Mouse (Mus musculus) forebrain, embryonic 13.5 days (tissue): ENCODE measurements around the gene Amh. TPM values are rescaled to one million over a fixed set of nuclear protein-coding genes. Genes with fewer than 3 reads are reported as not detected.

Experiments used
- ATAC-seq: fragments of 200-750 bp; cut with Nextera tagmentation; 2 replicates; pipeline ENCODE4 v1.8.0; 2017
- H3K27ac ChIP-seq: fragments of 300-500 bp; sonication (generic); 2 replicates; pipeline ENCODE4 v1.5.1; 2015; ENCODE audit warnings: inconsistent platforms, mild to moderate bottlenecking, moderate library complexity
- H3K27me3 ChIP-seq: fragments of 300-500 bp; sonication (generic); 2 replicates; pipeline ENCODE4 v1.6.1; 2015; ENCODE audit warnings: mild to moderate bottlenecking, inconsistent platforms
- H3K36me3 ChIP-seq: fragments of 300-500 bp; sonication (generic); 2 replicates; pipeline ENCODE4 v1.6.1; 2015; ENCODE audit warnings: mild to moderate bottlenecking, inconsistent platforms; ENCODE audit not compliant: poor library complexity, severe bottlenecking
- H3K4me1 ChIP-seq: fragments of 300-500 bp; sonication (generic); 2 replicates; pipeline ENCODE4 v1.6.1; 2015; ENCODE audit warnings: inconsistent platforms
- H3K4me2 ChIP-seq: fragments of 300-500 bp; sonication (generic); 2 replicates; pipeline ENCODE4 v1.6.1; 2015; ENCODE audit warnings: inconsistent platforms, mild to moderate bottlenecking, moderate library complexity
- H3K4me3 ChIP-seq: fragments of 300-500 bp; sonication (generic); 2 replicates; pipeline ENCODE4 v1.5.1; 2015; ENCODE audit warnings: mild to moderate bottlenecking, inconsistent platforms
- H3K9ac ChIP-seq: fragments of 300-500 bp; sonication (generic); 2 replicates; pipeline ENCODE4 v1.6.1; 2015; ENCODE audit warnings: mild to moderate bottlenecking, inconsistent platforms
- H3K9me3 ChIP-seq: fragments of 300-500 bp; sonication (generic); replicated peaks from 2 replicates; pipeline ENCODE4 v1.6.1; 2016; ENCODE audit warnings: inconsistent platforms
- WGBS: fragments of 180-500 bp; shearing (Covaris S2); methylation state at CpG from one replicate; pipeline ENCODE4 v1.1.7; 2015; 5-methylcytosine and 5-hydroxymethylcytosine counted together
- polyA plus RNA-seq: library from polyadenylated mRNA; unstranded; fragments of >200 nt; fragmentation: Nextera tagmentation; extraction: Ambion mirVana; gene quantifications from 2 replicates; pipeline ENCODE4 v1.2.1, GENCODE M21; 2015

Gene Amh
- polyA plus RNA-seq, 1 experiment from 2014 or later = 0.13 TPM

DNA sequence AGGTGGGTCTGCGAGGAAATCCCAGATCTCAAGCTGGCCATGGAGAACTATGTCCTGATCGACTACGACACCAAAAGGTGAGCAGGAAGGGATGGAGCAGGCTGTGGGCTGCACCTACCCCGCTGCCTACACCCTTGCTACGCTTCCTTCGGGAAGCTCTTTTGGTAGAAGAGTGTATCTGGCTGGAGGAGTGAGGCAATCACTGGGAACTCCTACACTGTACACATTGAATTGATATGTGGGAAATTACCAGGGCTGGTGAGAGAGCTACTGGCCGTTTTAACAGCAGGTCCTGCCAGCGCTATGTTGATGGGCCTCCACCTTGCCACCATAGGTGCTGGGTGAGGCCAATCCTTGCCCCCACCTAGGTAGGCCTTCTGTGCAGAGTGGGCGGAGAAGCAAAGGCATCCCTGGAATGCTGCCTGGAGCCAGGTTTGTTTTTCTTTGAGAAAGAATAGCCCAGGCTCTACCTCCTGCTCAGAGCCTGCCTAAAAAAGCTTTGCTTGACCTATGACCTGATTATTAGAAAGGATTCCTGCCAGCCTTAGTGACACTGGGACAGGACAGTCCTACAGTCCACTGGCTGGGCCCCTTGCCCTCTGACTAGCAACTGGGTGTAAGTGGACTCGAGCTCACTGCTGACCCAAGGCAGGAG lies 38.8 kb upstream of the Amh start:
- peaks cover 73% of the 10 kb centered on the region for H3K36me3 ChIP-seq

GRCm38 (mm10) chr10:80768365-80768764 lies 36.7 kb upstream of the Amh start:
- Histone ChIP-seq H3K27ac (no peak overlapping the region), H3K4me3 (no peak overlapping the region), H3K27me3 (no peaks in the 10 kb centered on the region), H3K4me2 (no peak overlapping the region), H3K9me3 (no peaks in the 10 kb centered on the region), H3K9ac (no peak overlapping the region), H3K4me1 (no peaks in the 10 kb centered on the region), H3K36me3 (peaks cover 93% of the 10 kb centered on the region)
- no peak for ATAC-seq
- WGBS = 93% methylated on average over 6 of the region's 6 CpGs

More for the DNA sequence above, 38.8 kb upstream of the Amh start:
- no peaks in the 10 kb centered on the region for H3K27me3 ChIP-seq
- no peak overlapping the region for H3K27ac ChIP-seq
- WGBS = 83% methylated on average over 10 of the region's 10 CpGs
- no peak overlapping the region for H3K9ac ChIP-seq
- no peak for ATAC-seq
- no peak overlapping the region for H3K4me3 ChIP-seq
- no peak overlapping the region for H3K4me2 ChIP-seq
- 0 out of 2 replicates have a peak, but pooled peaks cover 4% of the 10 kb centered on the region for H3K4me1 ChIP-seq
- no peaks in the 10 kb centered on the region for H3K9me3 ChIP-seq

- no peak for ATAC-seq
- H3K27ac ChIP-seq = peak overlapping the region; percentile 48
Observed at GRCm38 (mm10) chr10:80773816-80774215, 31.2 kb upstream of the Amh start.

DNA sequence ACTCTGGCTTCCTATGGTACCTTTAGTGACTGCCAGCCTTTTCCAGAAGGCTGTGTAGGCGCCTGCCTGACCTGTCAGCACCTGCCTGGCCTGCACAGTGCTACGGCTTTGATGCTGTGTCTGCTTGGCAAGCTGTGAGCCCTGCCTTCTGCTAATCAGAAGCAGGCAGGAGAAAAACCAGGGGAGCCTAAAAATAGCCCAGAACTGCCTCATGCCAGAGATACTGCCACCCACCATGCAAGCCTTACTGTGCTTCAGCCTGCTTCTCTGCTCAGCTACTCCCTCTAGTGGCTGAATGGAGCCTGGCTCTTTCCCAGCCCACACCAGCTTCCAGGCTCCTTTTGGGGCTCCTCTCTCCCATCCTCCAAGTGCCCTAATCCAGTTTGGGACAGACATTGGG lies 30.5 kb upstream of the Amh start:
- peak; percentile 83 for ATAC-seq
- WGBS = 64% methylated on average over 2 of the region's 2 CpGs
- no peaks in the 10 kb centered on the region for H3K9me3 ChIP-seq
- no peak overlapping the region for H3K9ac ChIP-seq
- H3K27me3 ChIP-seq = no peaks in the 10 kb centered on the region
- H3K4me3 ChIP-seq = no peak overlapping the region
- peaks cover 7% of the 10 kb centered on the region; the same call in 1 of the 2 replicates for H3K4me1 ChIP-seq
- no peak overlapping the region for H3K4me2 ChIP-seq
- H3K27ac ChIP-seq = peak overlapping the region; percentile 48
- H3K36me3 ChIP-seq = peaks cover 100% of the 10 kb centered on the region

More at GRCm38 (mm10) chr10:80773816-80774215, 31.2 kb upstream of the Amh start:
- no peak overlapping the region for H3K4me2 ChIP-seq
- H3K4me1 ChIP-seq = peaks cover 7% of the 10 kb centered on the region; the same call in 1 of the 2 replicates
- H3K9me3 ChIP-seq = no peaks in the 10 kb centered on the region
- WGBS = 85% methylated on average over 5 of the region's 5 CpGs
- H3K9ac ChIP-seq = peak overlapping the region; percentile 26; the same call in 1 of the 2 replicates
- no peak overlapping the region for H3K4me3 ChIP-seq
- peaks cover 100% of the 10 kb centered on the region for H3K36me3 ChIP-seq
- no peaks in the 10 kb centered on the region for H3K27me3 ChIP-seq

DNA sequence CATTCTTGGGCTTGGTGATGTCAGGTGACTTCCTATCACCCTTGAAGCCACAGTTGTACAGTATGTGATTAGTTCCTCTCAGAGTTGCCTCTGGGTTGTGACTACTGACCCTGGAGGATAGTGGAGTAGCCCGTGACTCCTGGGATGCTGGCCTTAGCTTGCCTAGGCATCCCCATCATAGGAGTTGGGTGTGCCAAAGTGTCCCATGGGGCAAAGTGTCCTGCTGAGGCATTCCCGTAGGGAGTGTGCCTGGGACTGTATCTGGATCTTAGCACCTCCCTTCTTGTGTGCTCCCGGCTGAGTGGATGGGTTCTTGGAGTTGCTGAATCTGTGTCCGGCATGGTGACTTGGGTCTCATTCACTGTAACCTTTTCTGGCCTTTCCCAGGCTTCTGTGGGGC lies 30.1 kb upstream of the Amh start:
- no peaks in the 10 kb centered on the region for H3K9me3 ChIP-seq
- WGBS = 96% methylated on average over 4 of the region's 4 CpGs
- ATAC-seq = peak; percentile 45
- H3K9ac ChIP-seq = no peak overlapping the region
- no peak overlapping the region for H3K27ac ChIP-seq
- no peak overlapping the region for H3K4me2 ChIP-seq
- H3K27me3 ChIP-seq = no peaks in the 10 kb centered on the region
- no peak overlapping the region for H3K4me3 ChIP-seq
- peaks cover 7% of the 10 kb centered on the region; the same call in 1 of the 2 replicates for H3K4me1 ChIP-seq
- peaks cover 100% of the 10 kb centered on the region for H3K36me3 ChIP-seq

GRCm38 (mm10) chr10:80775731-80776130 lies 29.3 kb upstream of the Amh start:
- peaks cover 7% of the 10 kb centered on the region; the same call in 1 of the 2 replicates for H3K4me1 ChIP-seq
- 94% methylated on average over 4 of the region's 4 CpGs for WGBS

GRCm38 (mm10) chr10:80776358-80776869 lies 28.6 kb upstream of the Amh start:
- Histone ChIP-seq H3K9ac (no peak overlapping the region), H3K27me3 (no peaks in the 10 kb centered on the region), H3K9me3 (no peaks in the 10 kb centered on the region), H3K4me2 (no peak overlapping the region), H3K36me3 (peaks cover 100% of the 10 kb centered on the region), H3K27ac (no peak overlapping the region), H3K4me1 (peaks cover 7% of the 10 kb centered on the region; the same call in 1 of the 2 replicates), H3K4me3 (no peak overlapping the region)
- 87% methylated on average over 6 of the region's 6 CpGs for WGBS
- no peak for ATAC-seq

More at GRCm38 (mm10) chr10:80775731-80776130, 29.3 kb upstream of the Amh start:
- no peak overlapping the region for H3K4me2 ChIP-seq
- H3K27me3 ChIP-seq = no peaks in the 10 kb centered on the region
- no peak for ATAC-seq
- H3K4me3 ChIP-seq = no peak overlapping the region
- H3K36me3 ChIP-seq = peaks cover 100% of the 10 kb centered on the region
- H3K9me3 ChIP-seq = no peaks in the 10 kb centered on the region
- H3K9ac ChIP-seq = no peak overlapping the region
- no peak overlapping the region for H3K27ac ChIP-seq

- H3K27ac ChIP-seq = no peak overlapping the region
- no peaks in the 10 kb centered on the region for H3K27me3 ChIP-seq
- peaks cover 100% of the 10 kb centered on the region for H3K36me3 ChIP-seq
- no peak overlapping the region for H3K4me2 ChIP-seq
- ATAC-seq = no peak
- no peak overlapping the region for H3K9ac ChIP-seq
- H3K9me3 ChIP-seq = no peaks in the 10 kb centered on the region
- peaks cover 7% of the 10 kb centered on the region; the same call in 1 of the 2 replicates for H3K4me1 ChIP-seq
- no peak overlapping the region for H3K4me3 ChIP-seq
- 92% methylated on average over 5 of the region's 5 CpGs for WGBS
Observed at GRCm38 (mm10) chr10:80777123-80777522, 27.9 kb upstream of the Amh start.

DNA sequence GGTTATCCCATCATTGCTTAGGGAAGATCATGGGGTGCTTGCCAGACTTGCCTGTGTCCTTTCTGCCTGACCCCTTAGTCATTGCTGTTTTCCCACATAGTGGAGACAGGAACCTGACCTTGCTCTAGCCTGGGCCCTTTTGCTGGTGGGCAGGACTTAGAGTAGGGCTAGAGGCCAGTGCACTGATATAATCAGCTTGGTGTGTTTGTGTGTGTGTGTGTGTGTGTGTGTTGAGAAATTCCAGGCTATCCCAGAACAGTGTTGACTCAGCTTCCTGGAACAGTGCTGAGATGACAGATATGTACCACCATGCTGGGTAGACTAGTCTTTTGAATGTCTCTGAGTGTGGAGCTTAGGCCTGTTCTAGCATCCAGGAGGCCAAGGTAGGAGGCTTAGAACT lies 25.5 kb upstream of the Amh start:
- no peaks in the 10 kb centered on the region for H3K9me3 ChIP-seq
- H3K4me3 ChIP-seq = no peak overlapping the region
- H3K36me3 ChIP-seq = peaks cover 100% of the 10 kb centered on the region
- H3K27me3 ChIP-seq = no peaks in the 10 kb centered on the region
- no peak overlapping the region for H3K9ac ChIP-seq
- no peak overlapping the region for H3K4me2 ChIP-seq
- H3K27ac ChIP-seq = no peak overlapping the region
- no peak for ATAC-seq
- 0 out of 2 replicates have a peak, but pooled peaks cover under 1% of the 10 kb centered on the region for H3K4me1 ChIP-seq

DNA sequence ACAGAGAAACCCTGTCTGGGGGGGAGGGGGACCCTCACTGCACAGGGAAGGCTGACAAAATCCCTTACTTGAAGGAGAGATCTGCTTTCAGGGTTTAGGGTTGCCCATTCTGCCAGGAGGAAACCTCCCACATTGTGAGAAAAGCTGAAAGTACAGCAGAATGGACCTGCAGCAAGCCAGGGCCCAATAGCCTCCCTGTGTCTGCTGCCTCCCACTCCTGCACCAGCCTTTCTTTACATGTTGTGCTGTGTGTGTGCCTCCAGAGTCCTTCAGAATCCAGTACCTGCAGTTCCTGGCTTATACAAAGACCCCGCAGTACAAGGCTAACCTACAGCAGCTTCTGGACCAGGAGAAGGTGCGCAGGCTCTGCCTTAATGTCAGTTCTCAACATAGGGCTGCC lies 20.7 kb upstream of the Amh start:
- Histone ChIP-seq H3K4me3 (no peak overlapping the region), H3K4me2 (no peak overlapping the region), H3K27me3 (no peaks in the 10 kb centered on the region), H3K9ac (no peak overlapping the region), H3K36me3 (peaks cover 100% of the 10 kb centered on the region), H3K9me3 (no peaks in the 10 kb centered on the region), H3K27ac (no peak overlapping the region), H3K4me1 (no peaks in the 10 kb centered on the region)
- 98% methylated on average over 2 of the region's 2 CpGs for WGBS
- no peak for ATAC-seq

- Histone ChIP-seq H3K4me3 (no peak overlapping the region), H3K4me2 (no peak overlapping the region), H3K9me3 (no peaks in the 10 kb centered on the region), H3K9ac (no peak overlapping the region), H3K27ac (no peak overlapping the region), H3K4me1 (no peaks in the 10 kb centered on the region), H3K27me3 (no peaks in the 10 kb centered on the region), H3K36me3 (peaks cover 98% of the 10 kb centered on the region)
- ATAC-seq = no peak
- 78% methylated on average over 12 of the region's 12 CpGs for WGBS
Observed at GRCm38 (mm10) chr10:80784871-80785270, 20.2 kb upstream of the Amh start.

GRCm38 (mm10) chr10:80785963-80786362 lies 19.1 kb upstream of the Amh start:
- Histone ChIP-seq H3K4me2 (no peak overlapping the region), H3K27ac (no peak overlapping the region), H3K36me3 (peaks cover 98% of the 10 kb centered on the region), H3K9ac (no peak overlapping the region), H3K9me3 (no peaks in the 10 kb centered on the region), H3K27me3 (no peaks in the 10 kb centered on the region), H3K4me3 (no peak overlapping the region), H3K4me1 (no peaks in the 10 kb centered on the region)
- WGBS = 93% methylated on average over 11 of the region's 11 CpGs
- no peak for ATAC-seq
